8 mouse cellular contexts compared by ENCODE assay signal in the genomic region with DNA sequence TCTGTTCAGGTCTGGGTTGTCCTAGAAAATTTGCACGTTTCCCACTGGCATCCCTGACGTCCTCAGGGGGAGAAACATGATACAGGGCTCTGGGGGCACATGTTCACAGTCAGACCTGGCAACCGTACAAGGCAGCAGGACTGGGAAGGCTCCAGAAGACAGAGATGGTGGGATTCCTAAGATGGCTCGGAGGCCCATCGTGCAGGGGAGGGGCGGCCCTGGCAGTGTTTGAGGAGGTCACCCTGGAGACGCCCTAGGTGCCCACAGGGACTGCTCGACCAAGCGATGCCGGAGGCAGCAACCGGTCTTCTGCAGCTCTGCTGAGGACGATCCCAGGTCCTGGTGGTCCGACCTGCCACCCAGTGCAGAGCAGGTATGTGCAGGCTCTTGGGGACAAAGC. TPM values are rescaled to one million over a fixed set of nuclear protein-coding genes. Genes with fewer than 3 reads are reported as not detected.
DNase-seq lines count a peak whose midpoint lies in the region; ATAC-seq and TF ChIP-seq lines count a peak whose summit lies in the region.

Gene Tctex1d1 (plus strand): TSS at position 167 of the 400 bp plus-strand sequence.

- no peaks in the 10 kb centered on the region for H3K27me3 ChIP-seq in kidney, postnatal 0 days (ENCODE audit: insufficient read depth, low read length)
- H3K27me3 ChIP-seq in hindbrain, embryonic 12.5 days = peaks cover 9% of the 10 kb centered on the region; the same call in 1 of the 2 replicates
- peaks cover 13% of the 10 kb centered on the region for H3K27me3 ChIP-seq in megakaryocyte, embryonic 14.5 days (replicated peaks)
- H3K27me3 ChIP-seq in stomach, postnatal 0 days (ENCODE audit: control insufficient read depth, insufficient read depth, low read length) = no peaks in the 10 kb centered on the region

- H3K4me3 ChIP-seq in kidney, postnatal 0 days (replicated peaks; ENCODE audit: low read depth, low read length) = peak within 1 kb of the TSS; percentile 21
- peak within 1 kb of the TSS; percentile 28 for H3K4me3 ChIP-seq in hindbrain, embryonic 12.5 days
- peak within 1 kb of the TSS; percentile 78 for H3K4me3 ChIP-seq in megakaryocyte, embryonic 14.5 days (replicated peaks)
- H3K4me3 ChIP-seq in stomach, postnatal 0 days (ENCODE audit: low read depth, low read length) = peak within 1 kb of the TSS; percentile 18

- H3K27ac ChIP-seq in kidney, postnatal 0 days = no peak within 1 kb of the TSS
- H3K27ac ChIP-seq in hindbrain, embryonic 12.5 days = no peak within 1 kb of the TSS
- no peak within 1 kb of the TSS for H3K27ac ChIP-seq in stomach, postnatal 0 days (replicated peaks)

- no peaks in the 10 kb centered on the region for H3K9me3 ChIP-seq in kidney, postnatal 0 days (replicated peaks; ENCODE audit: low read length)
- H3K9me3 ChIP-seq in hindbrain, embryonic 12.5 days (replicated peaks) = no peaks in the 10 kb centered on the region
- peaks cover 10% of the 10 kb centered on the region for H3K9me3 ChIP-seq in megakaryocyte, embryonic 14.5 days
- no peaks in the 10 kb centered on the region for H3K9me3 ChIP-seq in stomach, postnatal 0 days (ENCODE audit: control insufficient read depth, low read length)

- peak; percentile 34 for DNase-seq in kidney, postnatal 0 days (ENCODE audit: low spot score)
- DNase-seq in kidney, adult 8-10 months = no peak
- DNase-seq in MN1 (ENCODE audit: low spot score) = peak; percentile 16
- peak; percentile 17 for DNase-seq in embryo, embryonic 11.5 days (ENCODE audit: low read depth, low spot score)
- peak; percentile 19 for DNase-seq in stomach, postnatal 0 days (ENCODE audit: low spot score)
- DNase-seq in urinary bladder, postnatal 14 days (ENCODE audit: low spot score) = no peak

- peak within 1 kb of the TSS; percentile 58 for H3K4me2 ChIP-seq in kidney, postnatal 0 days (ENCODE audit: low read length)
- H3K4me2 ChIP-seq in hindbrain, embryonic 12.5 days (replicated peaks) = peak within 1 kb of the TSS; percentile 62
- H3K4me2 ChIP-seq in stomach, postnatal 0 days (replicated peaks; ENCODE audit: low read depth) = peak within 1 kb of the TSS; percentile 46

- H3K36me3 ChIP-seq in kidney, postnatal 0 days (ENCODE audit: insufficient read depth, low read length) = no peaks in the 10 kb centered on the region
- no peaks in the 10 kb centered on the region for H3K36me3 ChIP-seq in hindbrain, embryonic 12.5 days
- H3K36me3 ChIP-seq in megakaryocyte, embryonic 14.5 days (replicated peaks; ENCODE audit: low read length) = no peaks in the 10 kb centered on the region
- H3K36me3 ChIP-seq in stomach, postnatal 0 days (ENCODE audit: control insufficient read depth, insufficient read depth, low read length) = no peaks in the 10 kb centered on the region

- H3K4me1 ChIP-seq in kidney, postnatal 0 days (replicated peaks; ENCODE audit: insufficient read depth, low read length) = 0 out of 2 replicates have a peak, but pooled peaks cover 7% of the 10 kb centered on the region
- peaks cover 20% of the 10 kb centered on the region for H3K4me1 ChIP-seq in hindbrain, embryonic 12.5 days
- peaks cover 7% of the 10 kb centered on the region for H3K4me1 ChIP-seq in megakaryocyte, embryonic 14.5 days
- no peaks in the 10 kb centered on the region for H3K4me1 ChIP-seq in stomach, postnatal 0 days (replicated peaks; ENCODE audit: control insufficient read depth, insufficient read depth)

- no peak for TF ChIP-seq CTCF in kidney, postnatal 0 days (IDR thresholded peaks at IDR 0.05; ENCODE audit: low read depth)
- TF ChIP-seq CTCF in stomach, postnatal 0 days (IDR thresholded peaks at IDR 0.05; ENCODE audit: low read depth) = no peak

- peak; percentile 54 for ATAC-seq in kidney, postnatal 0 days (replicated peaks; ENCODE audit: low FRiP score, low read depth)
- peak; percentile 52 for ATAC-seq in hindbrain, embryonic 12.5 days (ENCODE audit: low FRiP score)
- ATAC-seq in stomach, postnatal 0 days (ENCODE audit: low FRiP score, low TSS enrichment) = peak; percentile 38; the same call in 1 of the 2 replicates

- no peak for TF ChIP-seq EP300 in stomach, postnatal 0 days (optimal IDR thresholded peaks at IDR 0.05)

- no peak within 1 kb of the TSS for H3K9ac ChIP-seq in kidney, postnatal 0 days (ENCODE audit: low read depth, low read length)
- peak within 1 kb of the TSS; percentile 43; the same call in 1 of the 2 replicates for H3K9ac ChIP-seq in hindbrain, embryonic 12.5 days
- 0 out of 2 replicates have a peak within 1 kb of the TSS, but pooled peaks have one; percentile 18 for H3K9ac ChIP-seq in stomach, postnatal 0 days (ENCODE audit: low read length)

- WGBS in kidney, postnatal 0 days = 2% methylated on average over 13 of the region's 13 CpGs
- WGBS in hindbrain, embryonic 12.5 days = 2% methylated on average over 13 of the region's 13 CpGs
- 9% methylated on average over 13 of the region's 13 CpGs for WGBS in stomach, postnatal 0 days

RNA-seq across cellular contexts. Expression of gene Tctex1d1, which starts in this region (rescaled TPM):
- 0.69 and 1.0 TPM in 2 replicates for polyA plus RNA-seq in kidney, postnatal 0 days (2015; fragmentation: Nextera tagmentation; extraction: Ambion mirVana)
- 3.6 and 4.5 TPM in 2 replicates for polyA plus RNA-seq in hindbrain, embryonic 12.5 days (2016; fragmentation: Nextera tagmentation; extraction: Ambion mirVana)
- polyA plus RNA-seq in megakaryocyte, embryonic 14.5 days (2012; ENCODE audit: insufficient read depth, low replicate concordance) = not detected in 2 replicates
- 1.6 and 2.6 TPM in 2 replicates for polyA plus RNA-seq in stomach, postnatal 0 days (2015; fragmentation: Nextera tagmentation; extraction: Ambion mirVana)

Comparison
In these comparisons a context has a peak if more than half of its experiments do, and no peak if none do; other contexts are left out.
1. DNase-seq: peak in kidney, postnatal 0 days (single experiment), MN1 (single experiment), embryo, embryonic 11.5 days (single experiment) and stomach, postnatal 0 days (single experiment); none in kidney, adult 8-10 months (0 of 2) and urinary bladder, postnatal 14 days (single experiment).
2. H3K4me3 ChIP-seq: peak in every context shown above with its lines; median percentile 78 in megakaryocyte, embryonic 14.5 days; 28 in hindbrain, embryonic 12.5 days; 21 in kidney, postnatal 0 days; 18 in stomach, postnatal 0 days.
3. Peak in every context shown above with its lines, with median percentiles within 50 percentile points of each other: ATAC-seq and H3K4me2 ChIP-seq.